Mouse (Mus musculus) cerebellum, adult 2 months (tissue): ENCODE measurements around the gene Fgf10.

Experiments
- CTCF ChIP-seq: fragments of 200-500 bp; IDR thresholded peaks from 2 replicates; pipeline ENCODE4 v1.5.1; 2011; ENCODE audit warnings: low read depth, mild to moderate bottlenecking, control low read depth, low read length, moderate library complexity, borderline replicate concordance; ENCODE audit not compliant: insufficient read depth
- POLR2A ChIP-seq: fragments of 200-500 bp; IDR thresholded peaks from 2 replicates; pipeline ENCODE4 v1.6.1; 2011; ENCODE audit warnings: low read length, control low read depth, borderline replicate concordance; ENCODE audit not compliant: insufficient read depth

GRCm38 (mm10) chr13:118754024-118754423 is 84.4 kb downstream of the Fgf10 start:
- TF ChIP-seq POLR2A: no peak
- TF ChIP-seq CTCF: no peak
